Mouse (Mus musculus): ENCODE results near the gene Dlgap5. TPM values are rescaled to one million over a fixed set of nuclear protein-coding genes. Genes with fewer than 3 reads are reported as not detected.
"Not testable (repeated sequence)": the region's sequence is repeated elsewhere in the genome, so short reads cannot be mapped to it uniquely, and the experiment has no call there.

Gene Dlgap5
- polyA plus RNA-seq (2015; fragmentation: Nextera tagmentation; extraction: Ambion mirVana), result 34.4 and 36.8 TPM in 2 replicates

DNA sequence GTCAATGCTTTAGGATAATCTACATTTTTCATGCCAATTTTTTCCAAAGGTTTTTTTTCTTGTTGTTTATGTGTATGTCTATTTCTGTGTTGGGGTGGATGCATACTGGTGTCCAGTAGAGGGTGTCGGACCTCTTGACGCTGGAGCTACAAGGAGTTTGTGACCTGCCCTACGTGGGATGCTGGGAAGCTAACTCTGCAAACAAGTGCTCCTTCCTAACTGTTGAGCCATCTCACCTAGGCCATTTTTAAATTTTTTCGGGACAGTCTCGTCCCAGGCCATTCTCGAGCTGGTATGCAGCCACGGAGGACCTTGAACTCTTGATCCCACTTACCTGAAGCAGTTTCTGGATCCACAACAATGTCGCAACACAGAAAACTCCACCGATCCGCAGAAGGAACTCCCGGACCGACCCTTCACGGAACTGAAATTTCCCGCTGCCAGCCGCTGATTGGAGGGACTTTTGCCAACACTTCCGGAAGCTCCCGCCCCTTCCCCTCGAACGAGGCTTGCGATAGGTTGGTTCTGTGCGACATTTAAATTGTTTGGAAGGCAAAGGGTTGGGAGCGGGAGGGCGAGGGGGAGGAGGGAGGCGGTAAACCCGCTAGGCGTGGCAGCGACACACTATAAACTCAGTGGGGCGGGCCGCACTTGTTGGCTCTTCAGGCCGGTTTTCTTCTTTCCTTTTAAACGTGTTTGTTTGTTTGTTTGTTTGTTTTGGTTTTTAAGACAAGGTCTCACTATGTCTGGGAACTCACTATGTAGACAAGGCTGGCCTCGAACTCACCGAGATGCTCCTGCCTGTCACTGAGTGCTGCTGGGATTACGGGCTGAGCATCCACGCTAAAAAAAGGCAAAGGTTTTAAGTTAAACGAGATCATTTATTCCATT, at the start of gene Dlgap5:
TSS of gene Dlgap5 (minus strand) at position 633 of the 891 bp plus-strand sequence.
- Histone ChIP-seq H3K4me3 (peak within 1 kb of the TSS; percentile 59), H3K36me3 (peaks cover 24% of the 10 kb centered on the region; the same call in 1 of the 2 replicates), H3K27ac (peak within 1 kb of the TSS; percentile 50; the same call in 1 of the 2 replicates), H3K27me3 (no peaks in the 10 kb centered on the region), H3K4me1 (peaks cover 24% of the 10 kb centered on the region), H3K9ac (peak within 1 kb of the TSS; percentile 39), H3K9me3 (no peaks in the 10 kb centered on the region), H3K4me2 (peak within 1 kb of the TSS; percentile 71)
- peak; percentile 90 for ATAC-seq (ENCODE audit: insufficient number of reproducible peaks, low FRiP score, low TSS enrichment, low read depth)
- WGBS, result 1% methylated on average over 36 of the region's 36 CpGs

DNA sequence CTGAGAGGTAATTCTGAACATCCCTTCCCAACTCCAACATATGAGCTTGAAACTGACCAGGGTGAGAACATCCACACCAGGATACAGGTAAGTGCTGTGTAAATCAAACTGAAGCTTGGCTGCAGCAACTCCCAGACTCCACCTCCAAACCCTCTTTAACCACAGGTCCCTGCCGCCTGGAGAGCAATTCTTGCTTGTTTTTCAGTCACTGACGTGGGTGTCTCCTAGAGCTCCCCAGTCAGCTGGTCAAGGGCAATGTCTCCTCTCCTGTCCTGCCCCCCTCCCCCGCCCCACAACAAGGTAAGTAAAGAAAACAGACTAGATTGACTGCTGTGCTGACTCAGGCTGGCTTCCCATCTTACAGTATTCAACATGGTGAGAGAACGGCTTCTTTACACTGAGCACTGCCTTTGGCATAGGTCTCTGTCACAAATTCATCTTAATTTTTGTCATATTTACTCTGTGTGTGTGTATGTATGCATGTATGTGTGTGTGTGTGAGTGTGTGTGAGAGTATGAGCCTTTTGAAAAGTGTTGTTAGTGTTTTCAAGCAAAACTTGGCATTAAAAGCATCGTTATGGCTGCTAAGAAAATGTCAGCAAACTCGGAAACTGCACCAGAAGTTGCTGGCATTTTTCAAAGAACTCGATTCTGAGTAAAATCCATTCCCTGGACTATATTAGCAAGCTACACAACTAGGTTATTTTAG, 47.4 kb upstream of the Dlgap5 start:
- 39% methylated on average over 7 of the region's 7 CpGs for WGBS
- Histone ChIP-seq H3K9me3 (no peaks in the 10 kb centered on the region), H3K4me3 (no peak overlapping the region), H3K9ac (no peak overlapping the region), H3K4me2 (no peak overlapping the region), H3K27me3 (0 out of 2 replicates have a peak, but pooled peaks cover 3% of the 10 kb centered on the region), H3K4me1 (no peaks in the 10 kb centered on the region), H3K36me3 (no peaks in the 10 kb centered on the region), H3K27ac (no peak overlapping the region)
- no peak for ATAC-seq (ENCODE audit: insufficient number of reproducible peaks, low FRiP score, low TSS enrichment, low read depth)

DNA sequence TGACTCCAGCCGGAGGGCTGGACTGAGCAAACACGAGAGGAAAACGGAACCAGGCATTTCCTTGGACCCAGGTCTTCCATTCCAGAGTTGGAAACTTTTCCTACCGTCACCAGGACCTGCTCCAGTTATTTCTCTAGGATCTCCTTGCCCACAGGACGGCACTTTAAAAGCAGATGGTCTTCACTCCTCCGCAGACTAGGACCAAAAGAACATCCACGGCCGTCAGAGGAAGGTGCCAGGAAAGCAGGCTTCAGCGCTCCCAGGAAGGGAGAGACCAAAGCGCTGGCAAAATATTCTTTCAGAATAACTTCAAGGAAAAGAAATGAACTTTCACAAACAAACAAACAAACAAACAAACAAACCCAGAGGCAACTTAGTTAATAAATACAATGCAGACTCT, 46.2 kb upstream of the Dlgap5 start:
- Histone ChIP-seq H3K36me3 (no peaks in the 10 kb centered on the region), H3K4me1 (no peaks in the 10 kb centered on the region), H3K9ac (no peak overlapping the region), H3K9me3 (no peaks in the 10 kb centered on the region), H3K4me3 (no peak overlapping the region), H3K4me2 (no peak overlapping the region), H3K27me3 (0 out of 2 replicates have a peak, but pooled peaks cover 3% of the 10 kb centered on the region), H3K27ac (no peak overlapping the region)
- 72% methylated on average over 10 of the region's 10 CpGs for WGBS
- ATAC-seq (ENCODE audit: insufficient number of reproducible peaks, low FRiP score, low TSS enrichment, low read depth), result no peak

DNA sequence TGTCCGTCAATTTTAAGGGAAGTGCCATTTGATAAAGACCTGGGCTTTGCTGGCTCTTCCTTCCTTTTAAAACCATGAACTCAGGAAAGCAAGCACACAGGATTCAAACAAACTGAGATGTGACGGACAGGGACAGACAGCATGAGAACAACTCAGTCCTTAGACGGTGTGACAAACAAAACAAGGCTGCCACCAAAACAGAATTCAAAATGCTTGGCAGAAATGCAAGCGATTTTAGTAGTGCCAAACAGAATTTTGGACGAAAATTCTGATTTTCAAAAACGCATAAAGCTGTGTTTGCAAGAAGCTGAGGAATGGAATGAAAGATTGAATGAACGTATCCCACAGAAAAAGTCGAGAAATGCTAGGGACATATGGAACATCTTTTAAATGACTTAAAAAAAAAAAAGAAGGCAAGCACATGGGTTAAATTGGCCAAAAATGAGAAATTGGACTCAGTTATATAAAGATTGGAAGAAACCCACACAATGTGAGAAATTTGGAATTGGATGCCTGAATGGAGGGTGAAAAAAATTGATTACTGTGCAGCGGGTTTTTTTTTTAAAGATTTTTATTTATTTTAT, 44.8 kb upstream of the Dlgap5 start:
- H3K36me3 ChIP-seq, result no peaks in the 10 kb centered on the region
- no peak overlapping the region for H3K4me3 ChIP-seq
- H3K4me2 ChIP-seq, result no peak overlapping the region
- H3K9ac ChIP-seq, result no peak overlapping the region
- H3K4me1 ChIP-seq, result no peaks in the 10 kb centered on the region
- H3K27me3 ChIP-seq, result 0 out of 2 replicates have a peak, but pooled peaks cover 3% of the 10 kb centered on the region
- ATAC-seq (ENCODE audit: insufficient number of reproducible peaks, low FRiP score, low TSS enrichment, low read depth), result no peak
- H3K27ac ChIP-seq, result no peak overlapping the region
- no peaks in the 10 kb centered on the region for H3K9me3 ChIP-seq
- 78% methylated on average over 9 of the region's 9 CpGs for whole genome bisulfite sequencing

DNA sequence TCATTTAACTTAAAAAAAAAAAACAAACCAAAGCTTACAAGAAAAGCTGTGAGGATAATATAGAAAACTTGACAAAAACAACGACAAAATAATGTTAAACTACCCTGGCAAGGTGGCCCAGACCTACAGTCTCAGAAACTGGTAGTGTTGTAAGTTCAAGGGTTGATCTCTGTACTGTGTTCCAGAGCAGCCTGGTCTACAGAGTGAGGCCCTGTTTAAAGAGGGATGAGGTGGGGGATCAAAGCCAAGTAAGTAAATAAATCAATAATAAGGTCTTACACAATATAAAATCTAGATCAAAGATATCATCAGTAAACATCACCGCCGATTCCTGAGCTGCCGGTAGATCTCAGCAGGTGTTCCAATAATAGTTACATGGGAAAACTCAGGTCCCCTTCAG, 44.2 kb upstream of the Dlgap5 start:
- no peaks in the 10 kb centered on the region for H3K9me3 ChIP-seq
- no peak overlapping the region for H3K9ac ChIP-seq
- H3K4me3 ChIP-seq, result no peak overlapping the region
- no peak overlapping the region for H3K27ac ChIP-seq
- H3K4me2 ChIP-seq, result no peak overlapping the region
- H3K27me3 ChIP-seq, result 0 out of 2 replicates have a peak, but pooled peaks cover 3% of the 10 kb centered on the region
- H3K36me3 ChIP-seq, result no peaks in the 10 kb centered on the region
- 72% methylated on average over 4 of the region's 4 CpGs for WGBS
- ATAC-seq (ENCODE audit: insufficient number of reproducible peaks, low FRiP score, low TSS enrichment, low read depth), result no peak
- H3K4me1 ChIP-seq, result no peaks in the 10 kb centered on the region

DNA sequence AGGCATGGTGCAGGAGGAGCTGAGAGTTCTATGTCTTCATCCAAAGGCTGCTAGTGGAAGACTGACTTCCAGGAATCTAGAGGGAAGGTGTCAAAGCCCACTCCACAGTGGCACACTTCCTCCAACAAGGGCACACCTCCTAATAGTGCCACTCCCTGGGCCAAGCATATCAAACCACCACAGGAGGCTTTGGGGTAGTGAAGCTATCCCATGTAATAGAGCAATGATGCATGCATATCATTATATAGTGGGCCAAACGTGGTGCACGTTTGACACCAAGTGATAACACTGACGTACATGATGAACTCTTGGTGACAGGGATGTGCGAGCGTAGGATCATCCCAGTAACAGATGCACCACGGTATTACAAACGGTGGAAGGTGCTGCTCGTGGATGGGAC, 43.8 kb upstream of the Dlgap5 start:
- ATAC-seq (ENCODE audit: insufficient number of reproducible peaks, low FRiP score, low TSS enrichment, low read depth), result no peak
- H3K27me3 ChIP-seq, result 0 out of 2 replicates have a peak, but pooled peaks cover 3% of the 10 kb centered on the region
- no peak overlapping the region for H3K27ac ChIP-seq
- no peak overlapping the region for H3K9ac ChIP-seq
- no peak overlapping the region for H3K4me2 ChIP-seq
- H3K4me3 ChIP-seq, result no peak overlapping the region
- H3K4me1 ChIP-seq, result no peaks in the 10 kb centered on the region
- no peaks in the 10 kb centered on the region for H3K36me3 ChIP-seq
- WGBS, result 91% methylated on average over 8 of the region's 8 CpGs
- no peaks in the 10 kb centered on the region for H3K9me3 ChIP-seq

DNA sequence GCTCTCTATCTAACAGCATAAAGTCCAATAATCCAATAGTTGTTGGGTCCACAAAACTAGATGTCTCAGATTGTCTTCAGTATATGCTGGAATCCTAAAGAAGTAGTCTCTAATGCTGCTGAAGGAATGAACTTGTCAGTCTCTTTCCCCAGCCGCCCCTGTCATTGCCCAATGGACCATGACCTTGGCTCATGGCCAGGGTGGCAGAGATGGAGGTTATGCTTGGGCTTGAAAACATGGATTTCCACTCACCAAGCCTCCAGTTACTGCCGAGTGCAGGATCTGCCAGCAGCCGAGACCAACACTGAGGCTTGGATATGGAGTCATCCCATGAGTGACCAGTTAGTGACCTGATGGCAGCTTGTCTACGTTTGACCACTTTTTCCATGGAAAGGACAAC, 41.3 kb upstream of the Dlgap5 start:
- Histone ChIP-seq H3K27ac (no peak overlapping the region), H3K4me1 (no peaks in the 10 kb centered on the region), H3K9ac (no peak overlapping the region), H3K36me3 (no peaks in the 10 kb centered on the region), H3K4me2 (no peak overlapping the region), H3K9me3 (no peaks in the 10 kb centered on the region), H3K4me3 (no peak overlapping the region), H3K27me3 (no peaks in the 10 kb centered on the region)
- ATAC-seq (ENCODE audit: insufficient number of reproducible peaks, low FRiP score, low TSS enrichment, low read depth), result no peak
- WGBS, result 76% methylated on average over 4 of the region's 4 CpGs

DNA sequence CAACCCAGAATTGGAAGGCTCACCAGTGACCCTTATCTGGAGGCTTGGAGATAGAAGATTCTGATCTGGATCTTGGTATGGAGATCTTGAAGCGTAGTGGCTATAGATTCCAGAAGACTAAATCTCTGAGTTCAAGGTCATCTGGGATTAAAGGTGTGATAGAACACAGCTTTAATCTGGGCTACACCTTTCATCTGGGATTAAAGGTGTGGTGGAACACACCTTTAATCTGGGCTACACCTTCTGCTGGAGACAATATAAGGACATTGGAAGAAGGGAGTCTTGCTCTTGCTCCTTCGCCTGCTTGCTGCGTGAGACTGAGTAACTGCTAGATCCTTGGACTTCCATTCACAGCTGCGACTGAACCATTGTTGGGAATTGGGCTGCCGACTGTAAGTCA, 31.9 kb upstream of the Dlgap5 start, which contains the start of gene Fbxo34:
TSS of gene Fbxo34 (plus strand) at position 301 of the 400 bp plus-strand sequence.
- not testable (repeated sequence) for H3K4me2 ChIP-seq; H3K27ac ChIP-seq; H3K4me3 ChIP-seq; ATAC-seq (ENCODE audit: insufficient number of reproducible peaks, low FRiP score, low TSS enrichment, low read depth); H3K36me3 ChIP-seq; H3K9ac ChIP-seq; H3K4me1 ChIP-seq; H3K9me3 ChIP-seq; H3K27me3 ChIP-seq
- WGBS, result 92% methylated on average over 3 of the region's 5 CpGs

DNA sequence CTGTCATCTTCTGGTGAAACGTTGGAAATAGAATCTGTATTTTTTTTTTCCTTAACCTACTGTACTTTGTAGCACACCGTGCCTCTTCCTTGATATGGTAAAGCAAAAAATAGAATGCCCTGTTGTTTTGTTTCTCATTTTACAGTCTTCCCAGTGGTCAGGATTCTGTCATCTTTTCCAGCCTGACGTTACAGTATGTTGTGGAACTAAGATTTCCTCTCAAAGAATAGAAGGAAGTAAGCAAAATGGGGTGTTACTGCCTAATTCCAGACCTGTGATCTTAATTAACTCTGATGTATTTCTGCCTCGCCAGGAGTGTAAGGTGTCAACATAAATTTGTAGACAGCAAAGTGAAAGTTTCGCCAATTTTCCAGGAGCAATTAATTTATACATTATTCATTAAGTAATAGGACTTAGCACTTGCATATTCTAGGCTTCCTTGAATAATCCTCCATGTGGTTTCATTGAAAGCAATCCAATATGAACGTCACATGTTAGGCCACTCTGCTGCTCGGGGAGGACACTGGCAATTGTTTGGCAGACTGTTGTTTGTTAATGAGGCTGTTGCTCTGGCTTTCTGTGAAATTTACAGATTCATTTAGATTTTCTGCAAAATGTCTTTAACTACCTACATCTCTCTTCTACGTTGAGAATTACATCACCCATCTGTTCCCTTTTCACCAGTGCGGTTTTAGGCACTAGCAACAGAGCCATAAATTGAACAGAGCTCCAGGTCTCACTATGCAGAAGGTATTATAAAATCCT, 27.3 kb upstream of the Dlgap5 start:
- no peaks in the 10 kb centered on the region for H3K9me3 ChIP-seq
- H3K27me3 ChIP-seq, result no peaks in the 10 kb centered on the region
- H3K36me3 ChIP-seq, result no peaks in the 10 kb centered on the region
- peak overlapping the region; percentile 17; the same call in 1 of the 2 replicates for H3K27ac ChIP-seq
- no peak overlapping the region for H3K4me3 ChIP-seq
- 47% methylated on average over 9 of the region's 9 CpGs for WGBS
- H3K9ac ChIP-seq, result no peak overlapping the region
- H3K4me2 ChIP-seq, result no peak overlapping the region
- no peaks in the 10 kb centered on the region for H3K4me1 ChIP-seq
- no peak for ATAC-seq (ENCODE audit: insufficient number of reproducible peaks, low FRiP score, low TSS enrichment, low read depth)

DNA sequence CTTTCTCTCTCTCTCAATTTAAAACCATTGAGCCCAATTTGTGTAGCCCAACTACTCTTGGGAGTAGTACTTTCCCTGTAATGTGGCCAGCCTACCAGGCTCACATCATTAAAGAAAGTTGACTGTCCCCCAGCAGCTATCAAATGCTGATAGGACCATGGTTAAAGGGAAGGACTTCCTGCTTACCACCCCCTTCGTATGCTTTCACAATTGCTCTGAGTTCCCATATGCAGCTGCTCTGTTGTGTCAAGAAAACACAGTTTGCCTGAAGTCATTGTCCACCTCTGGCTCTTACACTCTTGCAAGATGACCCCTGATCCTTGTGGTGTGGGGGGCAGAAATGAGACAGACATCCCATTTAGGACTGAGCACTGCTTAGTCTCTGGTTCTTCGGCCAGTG, 26.7 kb upstream of the Dlgap5 start:
- Histone ChIP-seq H3K4me2 (no peak overlapping the region), H3K4me3 (no peak overlapping the region), H3K27me3 (no peaks in the 10 kb centered on the region), H3K4me1 (no peaks in the 10 kb centered on the region), H3K9ac (no peak overlapping the region), H3K27ac (peak overlapping the region; percentile 17; the same call in 1 of the 2 replicates), H3K9me3 (no peaks in the 10 kb centered on the region), H3K36me3 (no peaks in the 10 kb centered on the region)
- ATAC-seq (ENCODE audit: insufficient number of reproducible peaks, low FRiP score, low TSS enrichment, low read depth), result no peak
- WGBS, result 63% methylated on average over 2 of the region's 2 CpGs

DNA sequence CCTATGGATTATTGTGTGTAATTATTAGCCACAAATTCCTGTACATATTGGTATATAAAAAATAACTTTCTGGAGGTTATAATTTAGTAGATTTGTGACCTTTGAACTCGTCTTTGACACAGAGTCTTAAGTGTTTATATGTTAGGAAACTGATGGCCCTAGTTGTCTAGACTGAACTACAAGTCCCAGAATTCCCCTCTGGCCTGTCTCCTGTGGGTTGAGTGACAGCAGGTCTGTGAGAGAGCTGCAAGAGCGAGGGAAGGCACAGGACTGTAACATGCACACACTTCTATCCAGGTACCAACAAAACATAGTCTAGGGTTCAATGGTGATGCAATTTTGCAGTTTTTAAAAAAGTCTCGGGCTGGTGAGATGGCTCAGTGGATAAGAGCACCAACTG, 20.7 kb upstream of the Dlgap5 start:
- Histone ChIP-seq H3K4me3 (no peak overlapping the region), H3K9me3 (no peaks in the 10 kb centered on the region), H3K4me1 (no peaks in the 10 kb centered on the region), H3K4me2 (no peak overlapping the region), H3K9ac (no peak overlapping the region), H3K27me3 (no peaks in the 10 kb centered on the region), H3K27ac (no peak overlapping the region), H3K36me3 (no peaks in the 10 kb centered on the region)
- WGBS, result 71% methylated on average over 3 of the region's 3 CpGs
- no peak for ATAC-seq (ENCODE audit: insufficient number of reproducible peaks, low FRiP score, low TSS enrichment, low read depth)

Measured in limb, embryonic 15.5 days (tissue).